Mouse (Mus musculus): Measurements from ENCODE around the gene Plcb1.

Gene Plcb1

DNA sequence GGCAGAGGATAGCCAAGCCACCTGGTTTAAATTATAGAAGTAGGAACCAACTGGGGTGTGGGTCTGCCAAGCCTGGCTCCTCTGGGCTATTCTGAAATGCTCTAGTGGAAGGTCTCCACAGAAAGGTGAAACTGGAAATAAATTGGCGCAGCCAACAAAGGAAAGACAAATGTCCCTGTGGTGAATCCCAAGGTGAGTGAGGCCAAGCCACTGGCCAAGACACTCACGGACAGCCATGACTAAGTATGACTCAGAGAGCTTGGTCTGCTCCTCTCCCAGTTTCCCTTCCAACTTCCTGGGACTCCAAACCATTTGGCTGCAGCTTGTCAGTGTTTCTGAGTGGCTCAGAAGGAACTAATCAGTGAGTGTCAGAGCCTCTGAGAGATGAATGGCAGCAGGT lies 126.7 kb downstream of the Plcb1 start:
- in situ Hi-C loops (cut with MboI) = no loop called here

DNA sequence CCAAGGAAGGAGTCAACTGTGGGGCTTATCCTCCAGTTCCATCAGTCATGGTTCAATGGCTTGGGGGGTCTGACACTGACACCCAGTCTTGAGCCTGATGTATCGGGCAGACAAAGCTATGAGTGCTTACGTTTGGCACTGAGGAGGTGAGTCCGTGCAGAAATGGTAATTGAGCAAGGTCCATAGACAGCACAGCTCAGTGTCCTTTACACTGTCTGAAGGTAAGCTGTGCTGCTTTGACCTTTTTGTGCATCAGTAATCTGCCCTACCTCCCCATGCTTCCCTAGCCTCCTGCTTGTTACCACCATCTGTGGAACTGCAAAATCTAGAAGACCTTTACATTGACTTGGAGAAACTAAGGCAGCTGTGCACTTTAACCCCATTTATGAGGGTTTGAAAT lies 127.7 kb downstream of the Plcb1 start:
- in situ Hi-C loops (cut with MboI) = no loop called here

DNA sequence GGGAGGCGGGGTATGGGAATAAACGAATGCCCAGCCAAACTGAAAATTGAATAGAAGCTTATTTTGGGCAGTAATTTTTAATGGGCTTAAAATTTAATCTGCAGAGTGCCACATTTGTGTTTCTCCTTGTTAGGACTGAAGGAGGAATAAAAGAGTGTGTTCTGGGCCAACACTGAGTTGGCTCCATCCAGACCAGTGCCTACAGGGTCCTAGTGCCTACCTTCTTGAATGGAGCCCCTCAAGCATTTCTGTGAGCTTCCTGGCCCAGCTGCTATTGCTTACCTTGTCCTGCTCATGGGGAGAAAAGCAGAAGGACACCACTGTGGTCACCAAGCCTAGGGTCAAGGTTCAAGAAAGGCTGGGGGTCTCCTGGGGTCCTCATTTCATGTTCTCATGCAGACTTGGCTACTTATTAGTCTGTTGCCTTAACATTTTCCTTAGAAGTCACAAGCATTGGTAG lies 128.3 kb downstream of the Plcb1 start:
- in situ Hi-C loops (cut with MboI) = no loop called here

DNA sequence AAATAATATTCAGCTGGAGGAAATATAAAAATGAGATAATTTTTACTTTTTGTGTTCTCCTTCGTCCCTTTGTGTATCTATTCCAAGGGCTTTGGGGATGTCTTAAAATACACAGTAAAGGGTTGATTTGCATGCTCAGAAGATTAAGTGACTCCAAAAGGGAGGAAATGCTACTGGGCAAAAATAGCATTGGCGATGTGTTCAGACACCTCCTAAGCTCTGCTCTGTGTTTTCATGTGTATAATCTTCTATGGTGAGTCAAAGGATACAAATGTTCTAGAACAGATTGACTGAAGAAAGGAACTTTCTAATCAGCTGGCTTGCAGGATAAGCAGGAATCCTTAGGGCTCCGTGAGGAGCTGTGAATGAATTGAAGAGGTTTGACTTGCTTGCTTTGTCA lies 129.2 kb downstream of the Plcb1 start:
- in situ Hi-C loops (cut with MboI) = no loop called here

DNA sequence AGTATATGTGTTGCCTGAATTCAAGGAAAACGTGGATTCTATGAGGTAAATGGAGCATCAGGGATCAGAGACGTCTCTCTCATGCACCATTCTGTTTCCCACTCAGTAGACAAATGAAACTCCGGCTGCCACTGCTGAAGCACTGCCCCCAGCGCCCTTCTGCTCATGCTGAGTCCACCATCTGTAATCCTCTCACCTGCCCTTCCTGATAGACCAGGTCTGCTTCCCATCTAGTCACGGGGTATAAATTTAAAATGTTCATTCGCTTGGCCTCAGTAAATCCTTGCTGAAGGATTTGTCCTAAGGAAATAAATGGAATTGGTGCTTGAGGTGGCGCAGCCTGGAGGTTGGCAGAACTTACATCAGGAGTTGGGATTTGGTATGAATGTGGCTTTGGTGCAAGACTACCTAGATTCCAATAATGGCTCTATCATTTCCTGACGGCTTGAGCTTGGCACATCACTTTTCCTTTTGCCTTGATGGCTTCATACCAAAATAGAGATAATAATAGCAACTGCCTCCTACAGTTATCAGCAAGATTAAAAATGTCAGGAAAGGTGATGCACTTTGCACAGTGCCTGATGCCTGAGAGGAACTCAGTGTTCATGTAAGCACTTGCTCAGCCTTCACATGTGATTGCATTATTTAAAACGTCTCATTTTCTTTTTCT lies 134.9 kb downstream of the Plcb1 start:
- in situ Hi-C loops (cut with MboI) = no loop called here

DNA sequence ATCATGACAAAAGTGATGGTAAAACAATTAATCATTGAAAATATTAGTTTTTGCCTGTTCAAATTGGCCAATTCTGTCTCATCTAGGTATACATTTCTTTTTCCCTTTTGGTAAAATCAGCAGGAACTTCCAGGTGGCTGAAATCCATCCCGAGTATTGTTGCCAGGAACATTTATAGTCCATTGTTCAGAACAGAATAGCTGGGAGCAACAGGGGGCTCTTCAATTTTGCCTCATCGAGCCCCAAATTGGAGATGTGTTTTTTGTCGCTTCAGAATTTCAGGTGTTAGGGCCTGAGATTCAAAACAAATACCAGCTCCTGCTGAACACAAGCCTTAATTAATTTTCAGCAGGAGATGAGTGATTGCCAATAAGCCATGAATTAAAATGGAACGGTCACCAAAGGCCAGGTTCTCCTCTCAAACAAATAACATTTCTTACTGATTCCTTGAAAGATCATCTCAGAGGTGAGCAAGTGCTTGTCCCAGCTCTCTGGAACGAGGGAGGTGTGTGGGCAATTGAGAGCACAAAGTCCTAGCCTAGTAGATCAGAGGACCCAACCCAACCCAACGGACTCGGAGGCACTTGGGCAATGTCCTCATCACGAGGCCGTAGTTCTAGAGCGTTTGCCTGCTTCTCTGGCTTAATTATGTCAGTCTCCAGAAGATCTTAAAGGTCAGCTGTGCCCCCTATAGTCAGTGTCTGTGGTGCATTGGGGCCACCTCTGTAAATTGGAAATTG lies 136.9 kb downstream of the Plcb1 start:
- in situ Hi-C loops (cut with MboI) = no loop called here

DNA sequence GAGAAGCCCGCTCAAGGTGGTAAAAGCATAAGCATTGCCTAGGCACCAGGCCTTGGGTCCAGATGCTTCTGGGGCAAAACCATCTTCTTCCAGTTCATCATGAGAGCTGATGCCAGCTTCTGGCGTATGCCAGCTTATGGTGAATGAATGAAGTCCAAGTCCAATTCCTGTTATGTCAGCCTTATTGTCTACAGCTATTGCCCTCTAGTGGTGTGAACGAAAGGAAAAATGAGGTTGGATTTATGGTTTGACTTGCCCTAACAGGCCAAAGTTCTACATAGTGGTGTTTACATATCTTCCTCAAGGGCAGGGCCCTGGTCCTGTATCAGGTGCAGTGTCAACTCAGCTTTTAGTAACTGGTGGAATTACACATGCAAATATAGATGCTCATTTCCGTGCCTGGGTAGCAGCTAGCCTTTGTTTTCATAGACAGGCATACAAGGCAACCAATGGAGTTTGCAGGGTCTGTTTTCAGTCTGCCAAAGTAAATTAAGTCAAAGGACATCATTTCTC lies 138.3 kb downstream of the Plcb1 start:
- in situ Hi-C loops (cut with MboI) = no loop called here

DNA sequence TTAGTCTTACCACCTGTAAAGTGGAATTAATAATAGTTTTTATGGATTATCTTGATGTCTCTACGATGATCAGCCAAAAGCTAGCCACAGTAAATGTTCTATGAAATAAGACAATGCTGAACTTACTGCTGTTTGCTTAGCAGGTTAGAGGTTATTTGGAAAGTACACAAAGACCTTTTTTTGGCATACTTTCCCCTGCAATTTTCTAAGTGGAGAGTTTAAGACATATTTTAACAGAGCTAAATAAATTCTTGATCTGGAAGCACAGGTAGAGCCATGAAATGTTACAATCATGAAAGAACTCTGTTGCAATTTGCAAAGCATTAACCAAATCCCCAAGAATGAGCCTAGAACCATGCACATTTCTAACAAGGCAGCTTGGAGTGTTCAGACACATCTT lies 140.4 kb downstream of the Plcb1 start:
- in situ Hi-C loops (cut with MboI) = no loop called here

DNA sequence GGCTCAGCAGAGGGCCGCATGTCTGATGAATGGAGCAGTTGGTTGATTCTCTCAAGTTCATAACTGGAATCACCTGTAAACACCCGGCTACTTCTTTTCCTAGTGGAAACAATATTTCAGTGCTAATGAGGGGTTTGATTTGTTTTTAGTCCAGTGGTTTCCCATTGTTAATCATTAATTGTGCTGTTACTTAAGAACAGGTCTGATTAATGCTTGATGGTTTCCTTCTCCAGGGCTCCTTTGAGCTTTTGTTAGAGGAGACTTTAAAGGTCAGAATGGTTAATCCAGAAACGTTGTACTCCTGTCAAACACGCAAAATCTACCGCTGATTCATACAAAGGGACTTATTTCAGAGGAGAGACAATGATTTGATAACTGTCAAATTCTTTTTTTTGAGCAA lies 141.2 kb downstream of the Plcb1 start:
- in situ Hi-C loops (cut with MboI) = no loop called here

DNA sequence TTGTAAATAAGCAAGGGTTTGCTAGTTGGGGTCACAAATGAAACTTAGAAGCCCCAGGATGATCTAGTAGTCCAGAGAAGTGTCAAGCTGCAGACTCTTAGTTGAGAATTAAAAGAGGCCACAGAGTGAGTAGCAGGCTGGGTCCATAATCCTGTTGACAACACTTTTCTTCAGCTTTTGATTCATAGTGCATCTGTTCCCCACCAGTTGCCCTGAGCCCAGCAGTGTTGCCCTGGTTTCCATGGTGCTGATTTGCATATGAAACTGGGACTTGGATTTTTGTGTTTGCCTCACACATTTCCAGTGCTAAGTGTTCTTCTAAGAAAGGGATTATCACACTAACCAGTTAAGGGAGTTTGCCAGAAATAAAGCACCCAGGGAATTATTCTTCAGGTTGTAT lies 143.6 kb downstream of the Plcb1 start:
- in situ Hi-C loops (cut with MboI) = no loop called here

DNA sequence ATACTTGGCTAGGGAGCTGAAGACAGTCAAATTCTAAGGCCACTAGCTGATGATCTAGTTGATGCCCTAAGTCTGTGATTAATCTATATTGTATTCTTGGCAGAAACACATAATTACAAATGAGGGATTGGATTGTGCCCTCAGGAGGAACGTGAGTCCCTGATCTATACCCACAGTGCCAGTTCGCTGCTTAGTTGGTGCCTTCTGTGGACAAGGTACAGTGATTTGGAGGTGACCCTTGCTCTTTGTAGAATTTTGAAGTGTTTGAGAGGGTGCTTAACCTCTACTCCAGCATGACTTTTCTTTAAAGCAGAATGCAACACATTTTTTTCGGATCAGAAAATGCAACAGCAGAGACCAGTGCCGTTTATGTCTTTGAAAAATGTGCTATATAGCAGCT lies 145.1 kb downstream of the Plcb1 start:
- in situ Hi-C loops (cut with MboI) = no loop called here

DNA sequence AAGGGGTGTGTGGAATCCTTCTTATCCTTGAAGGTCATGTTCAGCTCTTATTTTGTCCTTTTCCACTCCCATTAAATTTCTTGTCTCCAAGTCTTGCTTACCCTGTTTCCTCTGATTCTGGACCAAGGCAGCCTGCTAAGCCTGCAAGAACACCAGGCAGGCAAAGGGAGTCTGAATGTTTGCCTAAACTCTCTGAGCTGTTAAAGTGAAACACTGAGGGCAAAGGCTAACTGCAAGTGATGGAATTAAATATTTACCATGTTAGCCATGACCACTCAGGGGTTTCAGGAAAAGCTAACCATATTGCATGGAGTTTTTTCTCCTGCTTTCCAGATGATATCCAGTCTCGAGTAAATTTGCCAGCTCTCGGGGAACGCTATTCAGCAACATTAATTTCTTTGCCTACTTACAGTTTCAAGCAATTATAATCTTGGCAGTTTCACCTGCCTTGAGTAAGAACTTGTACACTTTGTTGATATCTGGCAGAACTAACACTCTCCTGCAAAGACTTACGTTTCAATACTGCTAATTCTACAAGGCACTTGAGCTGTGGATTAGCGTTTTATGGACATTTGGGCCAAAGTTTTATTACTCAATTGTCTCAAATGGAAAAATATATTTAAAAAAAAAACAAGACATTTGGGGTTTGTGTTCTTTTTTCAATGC lies 146.0 kb downstream of the Plcb1 start:
- in situ Hi-C loops (cut with MboI) = no loop called here

DNA sequence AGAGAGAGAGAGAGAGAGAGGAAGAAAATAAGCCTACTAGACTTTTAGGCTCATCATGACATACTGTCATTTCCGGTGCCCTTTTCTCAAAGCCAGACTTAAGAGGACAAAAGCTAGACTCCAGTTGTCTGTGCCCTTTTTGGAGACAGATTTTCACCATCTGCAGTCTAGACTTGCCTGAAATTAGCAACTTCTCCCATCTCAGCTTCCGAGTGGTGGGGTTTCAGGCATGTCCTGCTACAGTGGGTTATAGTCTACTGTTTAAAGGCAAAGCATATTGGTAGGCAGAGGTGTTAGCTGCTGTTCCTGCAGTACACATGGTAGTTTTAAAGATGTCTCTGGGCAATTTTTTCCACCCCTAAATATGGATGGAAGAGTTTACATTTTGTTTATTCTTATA lies 149.6 kb downstream of the Plcb1 start:
- in situ Hi-C loops (cut with MboI) = no loop called here

DNA sequence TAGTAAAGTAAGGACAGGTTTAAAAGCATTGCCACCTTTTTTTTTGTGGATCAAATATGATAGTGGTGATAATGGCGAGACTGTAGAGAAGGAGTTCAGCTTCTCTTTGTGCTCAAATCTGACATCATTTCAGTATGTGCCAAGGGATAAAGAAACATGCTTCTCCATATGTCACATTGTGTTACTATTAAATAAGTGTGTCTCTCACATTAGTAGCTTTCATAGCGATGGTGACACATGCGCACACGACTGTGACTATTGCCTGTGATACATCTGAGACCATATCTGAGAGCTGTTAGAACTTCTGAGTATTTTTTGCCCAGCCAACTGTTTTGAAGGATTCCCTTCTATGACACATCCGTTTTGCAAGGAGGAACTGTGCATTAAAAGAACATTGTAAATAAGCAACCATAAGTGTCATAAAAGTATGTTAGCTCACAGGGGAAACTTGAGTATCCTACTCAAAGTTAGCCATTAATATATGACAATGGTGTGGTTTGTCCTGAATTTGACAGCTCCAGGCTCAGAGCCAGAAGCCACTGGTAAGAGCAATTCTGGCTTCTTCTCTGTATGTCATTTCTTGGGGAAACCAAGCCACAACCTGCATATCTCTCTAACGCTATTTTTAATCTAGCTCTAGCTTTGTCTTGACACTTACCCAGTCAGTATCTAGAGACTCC lies 150.2 kb downstream of the Plcb1 start:
- in situ Hi-C loops (cut with MboI) = no loop called here

DNA sequence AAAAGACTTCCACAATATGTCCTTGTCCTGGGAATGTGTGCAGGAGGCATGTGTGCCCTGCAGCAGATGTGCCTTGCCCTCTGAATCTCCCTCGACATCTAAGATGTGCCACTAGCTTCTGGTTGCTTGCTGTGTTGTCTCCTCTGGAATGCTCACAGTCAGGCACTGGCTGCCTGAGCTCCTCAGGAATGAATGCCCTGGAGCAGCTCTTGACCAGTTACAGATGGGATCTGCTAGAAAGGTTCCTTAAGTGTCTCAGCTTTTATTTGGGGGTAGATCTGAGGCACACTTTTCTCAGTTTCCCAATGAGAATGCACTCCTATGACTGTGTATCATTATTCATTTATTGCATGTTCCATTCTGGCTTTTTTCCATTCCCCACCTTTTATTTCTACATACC lies 151.8 kb downstream of the Plcb1 start:
- in situ Hi-C loops (cut with MboI) = no loop called here

DNA sequence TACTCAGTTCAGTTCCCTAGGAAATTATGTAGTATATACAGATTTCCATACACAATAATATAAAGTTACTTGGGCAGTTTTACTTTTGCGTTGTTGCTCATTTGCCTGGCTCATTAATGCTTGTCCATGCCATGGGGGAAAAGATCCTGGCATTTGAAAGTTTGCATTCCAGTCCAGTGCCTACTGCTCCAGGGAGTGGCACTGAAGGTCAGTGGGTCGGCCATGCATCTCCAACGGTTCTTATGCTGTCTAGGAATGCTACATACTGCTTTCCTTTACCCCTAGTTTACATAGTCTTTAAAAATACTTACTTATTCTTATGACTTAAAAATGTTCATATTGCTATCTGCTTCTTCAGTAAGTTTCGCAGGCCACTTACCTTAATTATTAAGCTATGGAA lies 156.2 kb downstream of the Plcb1 start:
- in situ Hi-C loops (cut with MboI) = no loop called here

DNA sequence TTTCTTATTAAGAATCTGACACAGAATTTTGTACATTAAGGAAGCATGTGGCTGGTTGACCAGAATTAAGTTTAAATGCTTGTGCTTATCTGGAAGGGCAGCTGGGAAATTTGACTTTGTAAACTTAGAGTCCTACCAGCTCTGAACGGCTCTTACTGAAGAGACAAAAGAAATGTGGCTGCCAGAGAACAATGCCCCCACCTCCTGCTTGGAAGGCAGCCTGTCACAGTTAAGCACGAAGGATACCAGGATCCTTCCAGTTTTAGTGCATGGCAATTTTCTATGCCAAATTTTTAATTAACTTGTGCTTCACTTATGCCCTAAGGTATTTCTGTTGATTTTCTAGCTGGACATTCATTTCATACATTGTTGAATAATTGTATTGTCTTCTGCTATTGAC lies 157.1 kb downstream of the Plcb1 start:
- in situ Hi-C loops (cut with MboI) = no loop called here

DNA sequence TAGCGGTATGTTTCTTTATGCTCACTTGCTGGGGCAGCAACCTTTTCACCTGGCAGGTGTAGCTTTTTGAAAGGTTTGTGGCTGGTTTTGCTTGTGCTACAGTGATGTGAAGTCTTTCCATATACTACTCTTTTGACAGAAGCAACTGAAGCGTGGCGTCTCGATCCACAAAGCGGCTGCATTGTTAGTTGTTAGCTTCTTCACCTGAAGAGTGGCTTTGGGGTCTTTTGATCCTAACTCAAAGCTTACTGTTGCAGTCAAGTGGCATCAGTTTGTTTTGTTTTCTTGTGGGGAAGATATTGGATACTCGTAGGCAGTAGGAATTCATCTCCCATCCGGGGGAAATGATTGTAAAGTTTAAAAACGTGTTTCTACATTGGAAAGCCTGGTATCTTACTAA lies 160.5 kb downstream of the Plcb1 start:
- in situ Hi-C loops (cut with MboI) = no loop called here

DNA sequence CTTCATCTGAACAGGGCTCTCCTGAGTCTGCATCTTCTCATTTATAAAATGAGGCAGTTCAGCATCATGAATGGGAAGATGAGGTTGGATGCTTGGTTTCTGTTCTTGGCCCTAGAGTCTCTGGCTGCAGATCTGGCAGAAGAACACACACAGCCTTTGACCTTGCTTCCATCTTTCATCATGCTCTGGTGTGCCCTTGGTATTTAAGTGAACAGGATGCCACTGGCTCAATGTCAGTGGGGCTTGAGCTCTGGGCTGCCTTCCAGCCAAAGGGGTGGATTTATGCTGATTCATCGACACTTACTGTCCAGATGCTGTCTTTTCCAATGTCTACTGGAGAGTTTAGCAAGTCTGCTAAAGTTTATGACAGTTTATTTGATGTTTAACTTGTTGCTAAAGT lies 161.0 kb downstream of the Plcb1 start:
- in situ Hi-C loops (cut with MboI) = no loop called here

DNA sequence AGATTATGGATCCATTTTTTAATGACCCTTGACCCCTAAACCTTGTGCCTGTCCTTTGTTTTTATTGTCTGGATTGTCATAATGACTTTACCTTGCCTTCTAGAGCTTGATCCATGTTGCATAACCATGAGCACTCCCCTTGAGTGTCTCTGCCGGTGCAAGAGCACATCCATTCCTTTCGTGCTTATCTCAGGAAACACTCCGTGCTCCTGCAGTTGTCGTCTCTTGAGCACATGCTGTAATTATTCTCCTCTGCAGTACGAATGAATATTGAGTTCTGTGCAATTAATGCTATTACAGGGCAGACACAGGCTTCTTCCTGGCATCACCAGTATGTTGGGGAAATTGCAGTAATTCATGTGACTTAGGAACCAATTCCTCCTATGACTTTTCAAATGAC lies 166.2 kb downstream of the Plcb1 start:
- in situ Hi-C loops (cut with MboI) = no loop called here

DNA sequence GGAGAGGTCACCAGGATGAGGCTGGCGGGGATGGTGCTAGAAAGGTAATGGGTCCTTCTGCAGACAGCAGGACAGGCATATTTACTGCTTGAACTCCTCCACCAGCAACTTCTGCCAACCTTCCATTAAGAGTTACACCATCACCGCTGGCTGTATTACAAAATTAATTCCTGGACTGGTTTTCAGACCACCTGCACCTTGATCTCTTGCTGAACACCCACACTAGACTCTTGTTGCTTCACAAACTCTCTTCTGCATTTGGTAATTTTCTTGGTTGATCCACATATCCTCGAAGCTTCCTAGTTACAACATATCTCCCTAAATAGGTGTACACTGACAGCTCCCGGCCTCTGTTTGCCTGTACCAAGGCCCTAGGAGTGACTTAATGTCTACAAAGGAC lies 170.6 kb downstream of the Plcb1 start:
- in situ Hi-C loops (cut with MboI) = no loop called here

DNA sequence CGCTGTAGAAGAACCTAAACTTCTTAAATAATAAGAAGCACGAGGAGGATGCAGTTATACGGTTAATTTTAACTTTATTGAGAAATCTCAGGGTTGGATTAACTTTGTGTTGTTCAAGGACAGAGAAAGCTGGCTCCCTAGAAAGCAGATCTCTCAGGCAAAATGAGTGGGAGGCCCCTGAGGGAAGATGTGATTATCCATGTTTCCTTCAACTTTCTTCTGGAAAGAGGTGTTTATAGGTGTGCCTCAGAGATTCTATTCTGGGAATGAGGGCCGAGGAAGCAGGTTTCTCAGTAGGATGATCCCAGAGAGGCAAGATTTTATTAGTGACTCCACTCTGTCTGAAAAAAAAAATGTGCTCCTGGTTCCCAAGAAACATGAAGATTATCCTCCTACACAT lies 180.3 kb downstream of the Plcb1 start:
- in situ Hi-C loops (cut with MboI) = no loop called here

Measured in mature B cell (primary cell).